In genomic region chr4:137117471-137118331, GRCm38 (mm10) we compare ENCODE assay signal across 8 mouse cellular contexts.
DNase-seq lines count a peak whose midpoint lies in the region; ATAC-seq lines count a peak whose summit lies in the region.

No protein-coding gene starts in this region.

- peak overlapping the region; percentile 42 for H3K9ac ChIP-seq in hindbrain, embryonic 15.5 days
- H3K9ac ChIP-seq in limb, embryonic 13.5 days, result peak overlapping the region; percentile 51
- H3K9ac ChIP-seq in midbrain, embryonic 13.5 days (replicated peaks), result peak overlapping the region; percentile 30; the same call in 1 of the 2 replicates
- peak overlapping the region; percentile 54 for H3K9ac ChIP-seq in stomach, embryonic 16.5 days (ENCODE audit: low read length)

- WGBS in forebrain, embryonic 10.5 days, result 2% methylated on average over 26 of the region's 27 CpGs
- WGBS in hindbrain, embryonic 15.5 days, result under 1% methylated on average over 26 of the region's 27 CpGs
- 2% methylated on average over 26 of the region's 27 CpGs for WGBS in limb, embryonic 13.5 days
- WGBS in midbrain, embryonic 13.5 days, result 1% methylated on average over 26 of the region's 27 CpGs
- WGBS in stomach, embryonic 16.5 days, result 2% methylated on average over 26 of the region's 27 CpGs

- no peaks in the 10 kb centered on the region for H3K9me3 ChIP-seq in forebrain, embryonic 10.5 days
- H3K9me3 ChIP-seq in hindbrain, embryonic 15.5 days, result no peaks in the 10 kb centered on the region
- H3K9me3 ChIP-seq in limb, embryonic 13.5 days, result no peaks in the 10 kb centered on the region
- H3K9me3 ChIP-seq in midbrain, embryonic 13.5 days, result no peaks in the 10 kb centered on the region
- no peaks in the 10 kb centered on the region for H3K9me3 ChIP-seq in stomach, embryonic 16.5 days (replicated peaks; ENCODE audit: control insufficient read depth, low read length)

- peak; percentile 8 for DNase-seq in cerebellum, adult 11-12 months
- no peak for DNase-seq in cerebellum, adult 11 months
- peak; percentile 84 for DNase-seq in adrenal gland, adult 8-10 months
- peak; percentile 79 for DNase-seq in forebrain, embryonic 10.5 days (ENCODE audit: extremely low spot score, low spot score)

- peaks cover 35% of the 10 kb centered on the region for H3K27me3 ChIP-seq in forebrain, embryonic 10.5 days (ENCODE audit: poor library complexity, severe bottlenecking)
- no peaks in the 10 kb centered on the region for H3K27me3 ChIP-seq in hindbrain, embryonic 15.5 days
- 0 out of 2 replicates have a peak, but pooled peaks cover 3% of the 10 kb centered on the region for H3K27me3 ChIP-seq in limb, embryonic 13.5 days
- peaks cover 12% of the 10 kb centered on the region for H3K27me3 ChIP-seq in midbrain, embryonic 13.5 days
- no peaks in the 10 kb centered on the region; the same call in 1 of the 2 replicates for H3K27me3 ChIP-seq in stomach, embryonic 16.5 days (ENCODE audit: control insufficient read depth, insufficient read depth, low read length)

- peaks cover 21% of the 10 kb centered on the region for H3K4me1 ChIP-seq in forebrain, embryonic 10.5 days
- H3K4me1 ChIP-seq in hindbrain, embryonic 15.5 days (replicated peaks), result peaks cover 16% of the 10 kb centered on the region
- peaks cover 32% of the 10 kb centered on the region for H3K4me1 ChIP-seq in limb, embryonic 13.5 days
- peaks cover 11% of the 10 kb centered on the region for H3K4me1 ChIP-seq in midbrain, embryonic 13.5 days (replicated peaks)
- H3K4me1 ChIP-seq in stomach, embryonic 16.5 days (ENCODE audit: control insufficient read depth, insufficient read depth, low read length), result peaks cover 11% of the 10 kb centered on the region

- peak overlapping the region; percentile 76 for H3K4me2 ChIP-seq in hindbrain, embryonic 15.5 days
- H3K4me2 ChIP-seq in limb, embryonic 13.5 days (replicated peaks), result peak overlapping the region; percentile 65
- peak overlapping the region; percentile 69 for H3K4me2 ChIP-seq in midbrain, embryonic 13.5 days (replicated peaks)
- peak overlapping the region; percentile 56 for H3K4me2 ChIP-seq in stomach, embryonic 16.5 days (ENCODE audit: low read depth, low read length)

- peak overlapping the region; percentile 79 for H3K27ac ChIP-seq in forebrain, embryonic 10.5 days
- 0 out of 2 replicates have a peak overlapping the region, but pooled peaks have one; percentile 38 for H3K27ac ChIP-seq in hindbrain, embryonic 15.5 days (replicated peaks)
- peak overlapping the region; percentile 39; the same call in 1 of the 2 replicates for H3K27ac ChIP-seq in limb, embryonic 13.5 days
- peak overlapping the region; percentile 64 for H3K27ac ChIP-seq in midbrain, embryonic 13.5 days
- H3K27ac ChIP-seq in stomach, embryonic 16.5 days (ENCODE audit: low read length), result peak overlapping the region; percentile 21; the same call in 1 of the 2 replicates

- ATAC-seq in hindbrain, embryonic 15.5 days (ENCODE audit: low FRiP score, low read depth), result peak; percentile 59
- ATAC-seq in limb, embryonic 13.5 days (ENCODE audit: low FRiP score, low read depth), result peak; percentile 76
- ATAC-seq in midbrain, embryonic 13.5 days, result peak; percentile 73
- ATAC-seq in stomach, embryonic 16.5 days (ENCODE audit: insufficient read depth, low FRiP score), result peak; percentile 76

- peak overlapping the region; percentile 52 for H3K4me3 ChIP-seq in forebrain, embryonic 10.5 days
- H3K4me3 ChIP-seq in hindbrain, embryonic 15.5 days, result peak overlapping the region; percentile 40
- peak overlapping the region; percentile 41 for H3K4me3 ChIP-seq in limb, embryonic 13.5 days
- peak overlapping the region; percentile 38 for H3K4me3 ChIP-seq in midbrain, embryonic 13.5 days (replicated peaks)
- peak overlapping the region; percentile 37 for H3K4me3 ChIP-seq in stomach, embryonic 16.5 days (replicated peaks; ENCODE audit: low read length)

- H3K36me3 ChIP-seq in forebrain, embryonic 10.5 days (replicated peaks), result no peaks in the 10 kb centered on the region
- H3K36me3 ChIP-seq in hindbrain, embryonic 15.5 days, result no peaks in the 10 kb centered on the region
- H3K36me3 ChIP-seq in limb, embryonic 13.5 days, result no peaks in the 10 kb centered on the region
- no peaks in the 10 kb centered on the region for H3K36me3 ChIP-seq in midbrain, embryonic 13.5 days
- H3K36me3 ChIP-seq in stomach, embryonic 16.5 days (ENCODE audit: control insufficient read depth, insufficient read depth, low read length), result no peaks in the 10 kb centered on the region

Comparison
In these comparisons a context has a peak if more than half of its experiments do, and no peak if none do; other contexts are left out.
1. H3K27ac ChIP-seq: peak in every context shown above with its lines; median percentile 79 in forebrain, embryonic 10.5 days; 64 in midbrain, embryonic 13.5 days; 39 in limb, embryonic 13.5 days; 38 in hindbrain, embryonic 15.5 days; 21 in stomach, embryonic 16.5 days.